Mouse (Mus musculus) kidney, postnatal 25 days (tissue): Measurements from ENCODE around the gene Gls.

Source experiments
- DNase-seq, 2 experiments: peaks; one replicate each; pipeline ENCODE4 v3.0.0; 2021; ENCODE audit warnings: mixed read lengths in 2 of 2

Gls gene

DNA sequence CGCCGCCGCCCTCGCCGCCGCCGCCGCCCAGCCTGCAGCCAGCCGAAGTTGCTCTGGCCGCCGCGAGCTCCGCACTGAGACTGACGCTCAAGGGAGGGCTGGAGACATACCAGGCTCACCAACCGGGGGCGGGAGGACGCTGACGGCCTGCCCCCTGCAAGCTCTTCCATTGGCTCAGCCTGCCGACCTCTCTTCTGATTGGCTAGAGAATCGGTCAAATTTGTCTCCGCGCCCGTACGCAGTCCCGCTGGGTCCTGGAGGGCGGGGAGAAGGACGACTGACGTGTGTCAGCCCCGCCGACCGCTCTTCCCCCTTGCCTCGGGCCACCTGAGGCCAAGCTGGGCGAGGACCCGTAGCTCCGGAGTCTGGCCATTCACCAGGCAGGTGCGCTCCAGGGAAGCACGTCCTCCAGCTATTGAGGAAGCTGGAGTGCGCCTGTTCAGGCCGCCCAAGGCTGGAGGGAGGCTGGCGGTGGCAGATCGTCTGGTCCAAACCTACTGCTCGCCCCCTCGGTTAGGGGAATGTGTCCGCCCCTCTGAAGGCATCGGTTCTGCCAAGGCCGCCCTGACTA lies at the start of gene Gls:
Gls (minus strand) TSS at position 90 of the 571 bp plus-strand sequence.
- DNase-seq: peak; percentile 96 to 99

DNA sequence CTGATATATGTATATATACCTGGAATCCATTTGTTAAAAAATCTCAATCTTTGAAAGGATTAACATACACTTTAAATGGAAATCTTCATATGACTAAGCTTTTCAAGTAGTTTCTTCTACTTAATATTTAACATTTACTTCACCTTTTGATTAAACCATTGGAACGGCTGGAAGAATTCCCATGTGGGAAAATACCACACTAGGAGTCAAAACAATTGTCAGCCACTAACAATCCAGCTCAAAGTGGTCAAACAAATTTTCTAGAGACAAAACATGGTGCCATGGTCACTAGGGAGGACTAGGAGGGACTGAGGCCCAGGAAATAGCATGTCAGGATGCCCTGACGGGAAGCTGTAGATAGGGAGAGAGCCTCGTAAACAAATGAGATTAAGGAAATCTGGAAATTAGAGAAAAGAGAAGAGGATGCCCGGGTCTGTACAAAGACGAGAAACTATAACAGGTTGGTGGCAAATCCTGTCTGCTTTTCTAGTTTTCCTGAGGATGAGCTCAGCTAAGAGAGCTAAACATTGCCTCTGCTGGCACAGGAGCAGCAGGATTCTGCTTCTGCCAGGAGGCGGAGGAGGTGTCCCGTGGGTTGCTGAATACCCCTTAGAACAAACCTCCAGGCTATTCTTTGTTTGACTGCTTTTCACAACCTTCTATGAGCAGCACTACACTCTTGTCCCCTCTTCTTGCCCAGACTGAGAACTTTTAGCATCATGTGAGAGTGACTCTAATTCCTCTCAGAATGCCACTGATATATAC lies 47.0 kb upstream of the Gls start:
- DNase-seq: no peak

DNA sequence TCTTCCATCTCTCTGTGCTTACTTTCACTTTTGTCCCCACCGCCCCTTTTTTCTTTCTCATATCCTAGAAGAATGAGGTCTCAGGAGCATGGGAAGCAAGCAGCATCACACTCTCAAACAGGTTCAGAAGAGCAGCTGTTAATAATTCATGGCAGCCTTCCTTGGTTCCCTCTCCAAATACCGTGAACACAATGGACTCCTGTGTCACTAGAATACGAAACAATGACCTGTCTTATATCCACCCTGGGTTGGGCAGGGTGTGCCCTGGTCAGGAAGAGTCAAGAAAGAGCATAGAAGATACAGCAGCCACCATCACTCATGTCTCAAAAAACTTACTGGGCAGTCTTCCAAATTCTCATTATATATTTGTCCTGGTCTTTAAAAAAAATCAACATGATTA lies 46.3 kb upstream of the Gls start:
- DNase-seq: peak in 1 of 2 experiments; percentile 15

DNA sequence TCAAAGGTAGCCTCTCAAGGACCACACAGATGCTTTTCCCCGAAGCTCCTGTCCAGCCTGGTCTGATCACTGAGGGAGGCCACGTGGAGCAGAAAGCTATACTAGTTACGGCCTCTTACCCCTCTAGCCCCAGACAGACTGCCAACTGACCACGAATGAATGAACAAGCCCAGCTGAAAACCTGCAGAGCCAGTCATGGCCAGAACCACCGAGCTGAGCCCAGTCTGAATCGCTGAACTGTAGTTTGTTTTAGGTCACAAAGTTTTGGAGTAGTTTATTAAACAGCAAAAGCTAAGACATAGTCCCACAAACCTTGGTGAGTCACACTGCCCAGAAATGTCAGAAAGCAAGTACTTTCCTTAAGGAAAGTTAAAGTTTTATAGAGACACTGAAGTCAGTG lies 45.0 kb upstream of the Gls start:
- DNase-seq: peak; percentile 85 to 94

DNA sequence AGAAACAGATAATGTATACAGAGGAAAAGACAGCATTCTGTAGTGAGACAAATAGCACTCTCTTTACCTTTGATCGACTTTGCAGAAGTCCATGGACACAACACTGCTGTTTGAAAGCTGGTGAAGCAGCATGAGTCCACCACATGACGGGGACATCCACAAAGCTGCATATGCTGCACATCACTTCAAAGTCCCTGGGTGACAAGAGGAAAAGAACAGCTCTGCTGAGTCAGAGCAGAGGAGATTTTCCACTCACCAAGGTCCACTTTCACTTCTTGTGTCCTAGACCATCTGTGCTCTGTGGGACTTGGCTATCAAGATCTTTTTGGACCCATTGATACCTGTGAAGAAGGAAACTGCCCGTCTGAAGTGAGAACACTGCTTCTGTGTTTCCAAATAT lies 41.2 kb upstream of the Gls start:
- no peak for DNase-seq

DNA sequence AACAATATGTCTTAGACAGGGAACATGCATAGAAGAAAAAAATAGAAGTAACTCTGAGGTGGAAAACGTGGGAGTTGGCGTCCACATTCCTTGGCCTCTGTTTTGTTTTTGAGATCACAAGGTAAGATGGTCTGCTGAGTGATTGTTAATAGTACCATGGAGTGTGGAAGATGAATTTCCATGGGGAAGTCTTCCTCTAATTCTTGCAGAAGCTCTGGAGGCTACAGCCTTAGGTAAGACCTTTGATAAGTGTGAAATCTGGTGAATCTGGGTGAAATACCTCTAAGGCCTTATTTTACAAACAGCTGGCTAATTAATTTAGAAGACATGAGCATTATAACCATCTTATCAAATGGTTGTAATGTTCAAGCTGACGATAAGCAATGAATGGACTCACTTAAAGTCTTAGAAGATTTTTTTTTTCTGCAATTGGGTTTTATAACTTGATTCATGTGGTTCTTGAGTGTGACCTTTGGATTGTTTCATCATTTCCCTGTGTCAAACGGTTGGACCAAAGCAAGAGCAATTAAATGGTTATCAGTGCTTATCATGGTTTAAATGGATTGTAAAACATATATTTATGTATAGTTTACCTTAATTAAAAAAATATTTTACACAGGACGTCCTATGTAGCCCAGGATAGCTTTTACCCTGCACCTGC lies 39.1 kb upstream of the Gls start:
- no peak for DNase-seq

DNA sequence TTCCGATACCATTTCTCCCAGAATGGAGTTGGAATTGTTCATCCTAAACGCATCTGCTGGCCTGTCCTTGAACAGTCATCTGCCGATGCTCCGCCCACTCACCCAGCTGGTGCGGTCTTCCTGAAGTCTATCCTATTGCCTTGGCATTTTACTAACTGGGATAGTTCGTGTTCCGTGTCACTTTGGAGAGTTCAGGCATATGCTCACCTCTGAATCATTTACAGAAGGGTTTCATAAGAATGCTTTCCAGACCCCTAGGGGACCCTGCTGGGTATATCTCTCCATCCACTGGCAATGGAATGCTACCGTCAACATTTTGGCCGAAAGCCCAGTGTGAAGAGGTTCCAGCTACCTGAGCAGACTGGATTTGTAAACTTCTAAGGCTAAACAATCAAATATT lies 37.3 kb upstream of the Gls start:
- peak; percentile 72 to 73 for DNase-seq

DNA sequence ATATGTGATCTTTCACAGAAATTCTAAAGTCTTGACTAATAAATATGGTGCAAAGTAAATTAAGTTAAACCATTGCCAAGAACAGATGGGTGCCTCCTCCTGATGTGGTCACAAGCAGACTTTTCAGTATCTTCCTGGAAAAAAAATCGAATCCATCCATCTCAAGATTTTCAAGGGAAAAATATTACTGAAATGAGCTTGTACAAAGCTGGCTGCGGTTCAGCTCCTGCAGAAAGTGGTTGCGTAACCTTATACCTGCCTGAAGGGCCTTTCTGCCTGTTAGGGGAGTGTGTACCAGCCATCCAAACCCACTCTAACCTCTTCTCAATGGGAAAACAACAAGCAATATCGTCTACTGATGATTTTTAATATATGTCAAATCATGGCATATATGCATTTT lies 36.6 kb upstream of the Gls start:
- DNase-seq: peak in 1 of 2 experiments; percentile 32

DNA sequence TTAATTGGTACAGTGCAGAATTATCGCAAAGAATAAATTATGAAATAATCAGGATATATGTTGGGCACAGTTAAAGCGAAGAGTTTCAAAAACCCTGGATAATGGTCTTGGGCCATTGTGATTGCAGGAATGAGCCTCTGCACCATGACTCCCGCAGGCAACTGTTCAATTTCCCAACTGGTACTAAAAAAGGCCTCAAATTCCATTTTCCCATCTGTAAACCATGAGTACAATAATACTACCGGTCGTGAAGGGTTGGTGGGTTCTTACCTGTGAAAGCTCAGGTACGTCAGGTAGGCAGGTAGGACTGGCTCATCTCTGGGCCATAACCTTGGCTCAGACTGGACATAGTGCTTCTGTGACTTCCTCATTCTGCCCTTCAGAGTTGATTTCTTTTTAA lies 35.0 kb upstream of the Gls start:
- DNase-seq: no peak

DNA sequence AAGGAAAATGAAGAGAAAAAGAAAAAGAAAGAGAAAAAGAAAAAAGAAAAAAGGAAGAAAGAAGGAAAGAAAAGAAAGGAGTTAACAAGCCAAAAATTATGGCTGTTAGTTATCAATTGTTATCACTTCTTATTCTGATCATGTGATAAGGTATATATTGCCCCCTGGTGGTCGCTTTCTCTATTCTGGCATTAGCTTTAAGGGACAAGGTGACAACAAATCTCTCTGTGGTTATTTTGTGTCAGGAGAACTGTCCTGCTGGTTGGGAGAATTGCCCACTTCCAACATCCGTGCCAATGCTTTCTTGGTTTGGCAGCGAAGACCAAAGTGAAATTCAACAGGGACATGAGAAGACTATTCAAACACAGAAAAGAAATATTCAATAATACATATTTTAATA lies 34.6 kb upstream of the Gls start:
- peak; percentile 55 to 88 for DNase-seq

DNA sequence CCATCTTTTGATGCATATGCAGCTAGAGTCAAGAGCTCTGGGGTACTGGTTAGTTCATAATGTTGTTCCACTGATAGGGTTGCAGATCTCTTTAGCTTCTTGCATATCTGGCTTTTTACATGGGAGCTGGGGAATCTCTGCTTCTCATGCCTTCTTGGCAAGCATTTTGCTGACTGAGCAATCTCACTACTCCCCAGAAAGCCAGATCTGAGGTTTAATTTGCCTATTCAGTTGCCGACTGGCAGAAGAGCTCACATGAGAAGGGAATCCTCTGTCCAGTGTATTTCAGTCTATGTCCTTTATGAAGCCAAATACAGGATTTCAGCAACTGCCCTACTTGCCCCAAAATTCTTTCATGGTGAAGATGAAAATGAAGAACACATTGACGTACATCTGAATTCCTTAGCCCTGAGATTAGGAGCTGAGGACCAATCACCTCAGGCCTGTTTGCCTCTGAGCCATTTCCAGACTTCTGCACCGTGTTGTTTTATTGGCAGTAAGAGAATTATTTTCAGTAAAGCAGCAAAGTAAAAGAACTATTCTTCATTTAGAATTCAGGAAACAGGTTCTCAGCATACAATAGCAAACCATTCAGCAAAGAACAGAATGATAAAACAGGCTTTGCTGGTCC lies 33.0 kb upstream of the Gls start:
- no peak for DNase-seq

DNA sequence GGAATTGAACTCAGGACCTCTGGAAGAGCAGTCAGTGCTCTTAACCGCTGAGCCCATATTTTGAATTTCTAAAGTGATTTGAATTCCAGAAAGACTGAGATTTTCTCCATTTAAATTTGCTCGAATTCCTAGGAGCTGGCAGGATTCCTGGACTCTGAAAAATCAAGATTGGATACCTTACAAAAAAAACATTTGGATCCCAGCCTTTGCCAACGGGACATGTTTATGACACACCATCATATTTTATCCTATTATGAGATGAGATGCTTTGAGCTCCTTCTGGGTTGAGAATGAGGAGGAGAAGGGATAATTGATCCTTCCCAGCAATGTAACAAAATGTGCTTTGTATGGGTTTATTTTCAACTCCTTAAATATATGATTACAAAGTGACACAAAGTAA lies 31.3 kb upstream of the Gls start:
- DNase-seq: no peak

DNA sequence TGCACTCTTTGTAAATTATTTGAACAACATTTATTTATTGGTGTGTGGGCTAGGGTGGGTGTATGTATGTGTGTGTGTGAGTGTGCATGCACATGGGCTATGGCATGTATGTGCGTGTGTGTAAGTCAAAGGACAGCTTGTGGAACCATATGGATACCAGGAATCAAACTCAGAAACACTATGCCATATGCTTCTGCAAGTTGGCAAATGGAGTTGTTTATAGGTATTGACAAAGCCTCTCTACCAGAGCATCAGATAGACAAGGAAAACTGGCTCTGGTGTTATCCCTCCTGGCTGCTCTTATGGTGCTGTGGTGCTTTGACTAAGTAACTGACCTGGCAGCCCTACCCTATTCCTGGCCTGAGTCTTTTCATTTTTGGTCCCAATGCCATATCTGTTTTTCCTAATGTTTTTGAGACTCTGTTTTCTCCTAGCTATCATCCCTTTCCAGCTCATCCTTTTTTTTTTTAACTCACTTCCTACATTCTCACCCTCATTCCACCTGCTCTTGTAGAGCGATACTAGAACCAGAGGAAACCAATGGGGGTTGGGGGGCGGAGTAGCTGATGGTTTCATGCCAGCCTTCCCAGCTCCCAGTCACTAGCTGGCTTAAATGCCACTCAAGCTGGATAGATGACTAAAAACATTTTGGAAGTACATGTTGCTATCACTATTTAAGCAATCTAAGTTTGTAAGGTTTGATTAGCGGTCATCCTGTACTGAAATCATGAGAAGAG lies 27.5 kb upstream of the Gls start:
- no peak for DNase-seq

DNA sequence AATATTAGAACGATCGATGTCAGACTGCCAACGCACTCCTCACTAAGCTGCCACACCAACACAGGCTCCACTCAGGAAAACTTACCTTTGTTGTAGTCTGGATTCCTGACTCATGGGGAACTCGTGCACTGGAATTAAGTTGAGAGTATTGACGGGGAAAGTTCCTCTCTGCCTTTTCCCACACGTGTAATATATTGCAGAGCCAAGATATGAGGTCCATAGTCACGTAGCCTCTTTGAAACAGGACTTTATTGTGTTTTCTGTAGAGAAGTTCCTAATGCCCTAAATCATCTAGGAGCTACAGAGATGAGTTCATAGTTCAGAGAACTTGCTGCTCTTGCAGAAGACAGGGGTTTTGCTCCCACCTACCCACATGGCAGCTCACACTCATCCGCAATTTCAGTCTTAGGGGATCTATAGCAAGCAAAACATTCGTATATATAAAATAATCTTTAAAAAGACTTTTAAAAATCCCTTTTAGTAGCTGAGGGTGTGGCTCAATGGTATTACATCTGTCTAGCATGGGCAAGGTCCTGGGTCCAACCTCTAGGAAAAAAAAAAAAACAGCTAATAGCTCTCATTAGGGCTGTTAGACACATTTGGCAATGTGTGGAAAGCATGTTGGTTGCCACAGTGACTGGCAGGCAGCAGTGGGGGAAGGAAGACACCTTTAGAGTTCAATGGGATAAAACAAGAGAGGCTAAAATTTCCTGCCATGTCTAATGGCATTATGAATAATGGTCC lies 25.1 kb upstream of the Gls start:
- no peak for DNase-seq

DNA sequence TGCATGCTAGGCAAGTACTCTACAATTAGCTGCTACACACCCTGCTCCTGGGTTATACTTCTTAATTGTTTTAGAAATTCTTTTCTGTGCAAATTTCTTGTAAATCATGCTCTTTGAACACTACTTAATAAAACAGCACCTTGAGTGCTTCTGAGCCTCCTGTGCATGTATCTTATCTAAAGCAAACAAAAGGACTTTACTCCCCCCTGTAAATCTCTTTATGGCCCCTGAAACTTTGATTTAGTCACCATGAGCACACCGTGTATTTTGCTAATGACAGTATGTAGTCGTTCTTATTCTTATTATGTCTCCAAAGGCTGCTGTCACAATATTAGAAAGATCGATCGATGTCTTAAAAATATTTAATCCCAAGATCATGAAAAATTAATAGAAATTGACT lies 23.9 kb upstream of the Gls start:
- DNase-seq: no peak

DNA sequence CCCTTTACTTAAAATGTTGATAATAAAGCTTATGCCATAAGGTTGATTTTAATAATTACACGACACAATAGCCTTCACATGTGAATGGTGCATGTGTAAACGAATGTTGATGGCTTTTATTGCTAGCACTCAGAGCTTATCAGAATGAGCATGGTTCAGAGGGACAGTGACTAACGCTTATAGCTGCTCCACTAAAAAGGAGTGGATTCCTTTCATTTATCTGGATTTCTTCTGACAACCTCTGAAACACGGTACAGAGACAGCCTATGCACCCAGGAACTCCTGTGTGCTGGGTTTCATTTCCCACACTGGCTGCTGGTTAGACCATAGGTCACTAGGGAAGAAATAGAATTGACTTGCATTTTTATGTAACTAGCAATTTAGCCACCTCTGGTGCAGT lies 23.2 kb upstream of the Gls start:
- DNase-seq: no peak

DNA sequence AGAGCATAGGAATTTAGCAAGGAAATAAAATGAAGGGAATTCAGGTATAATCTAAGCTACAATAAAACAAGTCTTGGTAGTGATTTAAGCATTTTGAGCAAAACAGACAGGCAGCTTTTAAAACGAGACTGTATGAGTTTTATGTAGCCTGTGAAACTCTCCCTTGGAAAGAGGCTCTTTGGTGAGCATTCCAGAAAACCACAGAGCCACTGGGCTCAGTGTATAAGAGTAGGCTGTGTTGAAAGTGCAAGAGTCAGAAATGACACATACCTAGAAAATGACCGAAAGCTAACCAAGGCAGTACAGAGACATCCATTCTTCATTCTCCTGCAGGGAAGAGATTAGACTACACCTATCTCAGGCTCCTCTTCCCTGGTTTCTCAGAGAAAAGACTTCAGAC lies 21.4 kb upstream of the Gls start:
- no peak for DNase-seq

DNA sequence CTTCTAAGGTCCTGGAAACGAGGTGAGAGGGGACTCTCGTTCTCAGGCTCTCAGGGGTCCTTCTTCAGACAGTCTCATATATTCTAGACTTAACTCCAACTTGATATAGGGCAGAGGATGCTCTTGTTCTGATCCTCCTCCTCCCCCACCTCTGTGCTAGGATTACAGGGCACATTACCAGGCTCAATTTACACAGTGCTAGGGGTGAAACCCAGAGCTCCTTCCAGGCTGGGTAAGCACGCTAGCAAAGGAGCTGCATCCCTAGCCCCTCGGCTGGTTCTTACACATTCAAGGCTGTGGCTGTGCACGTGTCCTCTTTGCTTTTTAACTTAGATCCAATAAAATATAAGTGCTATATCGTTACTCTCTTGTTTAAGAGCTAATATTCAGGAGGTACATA lies 20.4 kb upstream of the Gls start:
- no peak for DNase-seq

DNA sequence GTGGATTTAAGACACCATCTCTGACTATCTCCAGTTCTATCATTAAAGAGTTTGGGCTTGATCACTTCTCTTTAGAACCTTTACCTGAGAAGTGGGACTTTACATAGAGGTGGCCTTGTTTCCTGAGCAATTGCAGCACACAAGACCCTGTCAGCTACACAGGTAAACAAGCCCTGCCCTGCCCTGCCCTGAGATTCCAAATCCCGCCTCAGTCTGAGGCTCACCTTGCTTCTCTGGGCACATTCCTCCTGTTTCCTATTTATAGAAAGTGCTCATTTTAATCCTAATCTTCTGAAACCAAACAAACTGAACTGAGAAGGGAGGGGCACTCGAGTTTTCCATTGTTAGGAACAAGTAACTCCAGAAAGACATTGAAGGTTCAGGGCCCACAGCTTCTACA lies 19.4 kb upstream of the Gls start:
- no peak for DNase-seq

DNA sequence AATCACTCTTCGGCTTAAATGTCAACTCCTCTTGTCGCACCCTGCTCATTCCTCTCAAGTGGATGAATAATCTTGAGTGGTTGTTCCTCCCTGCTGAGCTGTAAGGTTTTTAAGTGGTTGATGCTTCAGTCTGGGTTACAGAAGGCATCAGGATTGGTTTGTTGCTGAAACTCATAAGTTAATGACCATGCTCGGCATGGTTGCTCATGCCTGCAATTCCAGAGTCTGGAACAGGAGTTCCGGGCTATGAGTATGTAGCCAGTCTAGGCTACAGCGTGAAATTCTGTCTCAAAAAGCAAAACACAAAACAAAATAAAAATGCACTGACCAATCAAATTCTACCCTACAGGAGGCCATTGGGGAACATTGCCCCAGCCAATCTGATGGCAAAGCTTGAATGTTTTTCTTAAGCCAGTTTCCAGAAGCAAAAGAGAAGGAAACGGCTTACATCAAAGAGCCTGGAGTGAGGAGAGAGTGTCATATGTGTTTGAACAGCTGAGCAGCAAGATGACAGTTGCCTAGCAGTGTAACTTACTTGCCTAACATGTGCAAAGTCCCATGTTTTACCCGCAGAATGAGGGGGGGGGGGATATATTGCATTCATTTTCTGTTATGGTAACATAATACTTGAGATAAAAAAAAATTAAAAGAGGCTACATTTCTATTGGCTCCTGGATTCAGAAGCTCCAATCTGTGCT lies 18.2 kb upstream of the Gls start:
- peak; percentile 53 to 81 for DNase-seq

DNA sequence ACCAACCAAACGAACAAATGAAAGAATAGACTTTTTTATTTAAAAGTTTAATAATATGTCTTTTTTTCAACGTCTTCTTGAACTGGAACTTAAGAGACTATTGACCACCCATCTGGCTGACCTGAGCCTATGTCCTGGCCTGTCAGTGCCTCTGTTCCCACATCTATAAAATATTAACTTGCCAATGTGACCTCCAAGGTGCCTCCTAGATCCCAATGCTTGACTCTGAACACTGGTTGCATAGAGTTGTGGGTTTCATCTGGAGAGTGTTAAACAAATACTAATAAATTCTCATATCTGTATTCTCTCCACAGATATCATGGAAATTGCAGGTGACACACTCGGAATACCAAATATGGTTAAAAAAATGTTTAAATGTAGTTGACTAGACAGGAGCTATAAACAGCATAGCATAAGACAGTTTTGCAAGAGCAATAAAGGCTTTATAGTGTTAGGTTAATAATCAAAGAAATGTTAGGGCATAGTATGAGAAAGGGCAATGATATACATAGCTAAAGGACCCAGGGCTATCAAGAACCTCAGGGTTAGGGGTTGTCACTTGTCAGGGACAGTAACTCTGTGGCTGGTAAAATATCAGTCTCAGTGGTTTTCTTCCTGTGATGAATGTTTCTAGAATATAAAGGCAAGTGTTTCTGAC lies 16.0 kb upstream of the Gls start:
- DNase-seq: peak in 1 of 2 experiments; percentile 35
